Mouse (Mus musculus): ENCODE data around the gene Ndufs2. TPM values are rescaled to one million over a fixed set of nuclear protein-coding genes. Genes with fewer than 3 reads are reported as not detected.
"Not testable (repeated sequence)": the region's sequence is repeated elsewhere in the genome, so short reads cannot be mapped to it uniquely, and the experiment has no call there.

Gene Ndufs2
- polyA plus RNA-seq, 1 experiment from 2014 or later, result 390 TPM

GRCm38 (mm10) chr1:171245353-171245752 is 5.8 kb downstream of the Ndufs2 start:
- no peaks in the 10 kb centered on the region for H3K27me3 ChIP-seq (ENCODE audit: insufficient read depth, poor library complexity, severe bottlenecking)
- WGBS, result 86% methylated on average over 8 of the region's 8 CpGs
- no peak overlapping the region for H3K27ac ChIP-seq
- H3K4me3 ChIP-seq, result no peak overlapping the region
- H3K9me3 ChIP-seq, result no peaks in the 10 kb centered on the region
- no peak for DNase-seq (ENCODE audit: low spot score)
- peaks cover 42% of the 10 kb centered on the region for H3K4me1 ChIP-seq
- H3K36me3 ChIP-seq, result peaks cover 51% of the 10 kb centered on the region

DNA sequence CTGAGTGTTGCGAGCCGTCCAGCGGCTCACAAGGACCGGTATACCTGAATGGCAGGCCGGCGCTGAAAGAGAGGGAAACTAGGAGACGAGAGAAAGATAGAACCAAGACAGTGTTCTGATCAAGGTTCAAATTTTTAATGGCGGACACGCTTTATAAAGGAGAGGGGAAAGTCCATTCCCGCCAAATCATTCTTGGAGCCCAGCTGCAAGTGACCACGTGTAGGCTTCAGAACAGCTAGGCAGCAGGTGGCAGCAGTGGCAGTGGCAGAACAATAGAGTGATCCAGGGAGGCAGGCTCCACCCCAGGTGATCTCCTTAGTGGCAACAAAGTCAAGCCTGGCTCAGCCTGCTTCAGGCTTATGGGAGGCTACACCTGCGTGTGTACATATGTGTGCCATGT is 9.2 kb downstream of the Ndufs2 start:
- not testable (repeated sequence) for H3K9me3 ChIP-seq; H3K27ac ChIP-seq; H3K27me3 ChIP-seq (ENCODE audit: insufficient read depth, poor library complexity, severe bottlenecking); H3K4me3 ChIP-seq; DNase-seq (ENCODE audit: low spot score)
- H3K4me1 ChIP-seq, result peaks cover 15% of the 10 kb centered on the region
- peaks cover 85% of the 10 kb centered on the region for H3K36me3 ChIP-seq
- WGBS, result 85% methylated on average over 12 of the region's 12 CpGs

DNA sequence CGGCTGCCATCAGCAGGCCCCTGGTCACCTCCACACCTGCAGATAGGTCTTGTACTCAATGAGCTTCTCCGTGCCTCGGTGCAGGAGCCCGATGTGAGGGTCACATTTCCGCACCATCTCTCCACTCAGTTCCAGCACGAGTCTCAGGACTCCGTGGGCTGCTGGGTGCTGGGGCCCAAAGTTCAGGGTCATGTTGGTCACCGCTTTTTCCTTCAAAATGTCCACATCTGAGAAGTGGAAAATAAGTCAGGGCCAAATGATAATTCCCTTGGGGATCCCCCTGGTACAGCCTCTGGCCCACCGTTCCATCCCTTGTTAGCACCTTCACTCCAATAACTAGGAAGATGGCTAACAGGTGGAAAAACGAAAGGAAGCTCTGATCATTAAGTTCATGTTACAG is 10.3 kb downstream of the Ndufs2 start:
- Histone ChIP-seq H3K4me3 (no peak overlapping the region), H3K36me3 (peaks cover 95% of the 10 kb centered on the region), H3K27ac (no peak overlapping the region), H3K9me3 (no peaks in the 10 kb centered on the region), H3K27me3 (ENCODE audit: insufficient read depth, poor library complexity, severe bottlenecking) (no peaks in the 10 kb centered on the region), H3K4me1 (peaks cover 14% of the 10 kb centered on the region)
- WGBS, result 89% methylated on average over 10 of the region's 10 CpGs
- DNase-seq (ENCODE audit: low spot score), result no peak

GRCm38 (mm10) chr1:171239992-171240744 is 11.0 kb downstream of the Ndufs2 start:
- H3K9me3 ChIP-seq, result no peaks in the 10 kb centered on the region
- no peak for DNase-seq (ENCODE audit: low spot score)
- WGBS, result 79% methylated on average over 15 of the region's 15 CpGs
- H3K4me3 ChIP-seq, result no peak overlapping the region
- H3K36me3 ChIP-seq, result peaks cover 96% of the 10 kb centered on the region
- no peak overlapping the region for H3K27ac ChIP-seq
- no peaks in the 10 kb centered on the region for H3K27me3 ChIP-seq (ENCODE audit: insufficient read depth, poor library complexity, severe bottlenecking)
- H3K4me1 ChIP-seq, result 0 out of 2 replicates have a peak, but pooled peaks cover 9% of the 10 kb centered on the region

GRCm38 (mm10) chr1:171238463-171238862 is 12.7 kb downstream of the Ndufs2 start:
- peaks cover 18% of the 10 kb centered on the region for H3K4me1 ChIP-seq
- H3K36me3 ChIP-seq, result peaks cover 98% of the 10 kb centered on the region

GRCm38 (mm10) chr1:171237438-171237837 is 13.8 kb downstream of the Ndufs2 start:
- H3K4me3 ChIP-seq, result no peak overlapping the region
- 67% methylated on average over 6 of the region's 6 CpGs for WGBS
- no peaks in the 10 kb centered on the region for H3K27me3 ChIP-seq (ENCODE audit: insufficient read depth, poor library complexity, severe bottlenecking)
- no peaks in the 10 kb centered on the region for H3K9me3 ChIP-seq
- peaks cover 26% of the 10 kb centered on the region for H3K4me1 ChIP-seq
- H3K27ac ChIP-seq, result no peak overlapping the region
- no peak for DNase-seq (ENCODE audit: low spot score)
- H3K36me3 ChIP-seq, result peaks cover 87% of the 10 kb centered on the region

More at GRCm38 (mm10) chr1:171238463-171238862, 12.7 kb downstream of the Ndufs2 start:
- no peak for DNase-seq (ENCODE audit: low spot score)
- Histone ChIP-seq H3K9me3 (no peaks in the 10 kb centered on the region), H3K4me3 (no peak overlapping the region), H3K27me3 (ENCODE audit: insufficient read depth, poor library complexity, severe bottlenecking) (no peaks in the 10 kb centered on the region), H3K27ac (no peak overlapping the region)
- 73% methylated on average over 14 of the region's 14 CpGs for WGBS

GRCm38 (mm10) chr1:171235791-171236190 is 15.4 kb downstream of the Ndufs2 start:
- Histone ChIP-seq H3K9me3 (no peaks in the 10 kb centered on the region), H3K36me3 (peaks cover 71% of the 10 kb centered on the region), H3K4me1 (peaks cover 26% of the 10 kb centered on the region), H3K4me3 (no peak overlapping the region), H3K27ac (no peak overlapping the region), H3K27me3 (ENCODE audit: insufficient read depth, poor library complexity, severe bottlenecking) (no peaks in the 10 kb centered on the region)
- 75% methylated on average over 4 of the region's 4 CpGs for WGBS
- DNase-seq (ENCODE audit: low spot score), result no peak

DNA sequence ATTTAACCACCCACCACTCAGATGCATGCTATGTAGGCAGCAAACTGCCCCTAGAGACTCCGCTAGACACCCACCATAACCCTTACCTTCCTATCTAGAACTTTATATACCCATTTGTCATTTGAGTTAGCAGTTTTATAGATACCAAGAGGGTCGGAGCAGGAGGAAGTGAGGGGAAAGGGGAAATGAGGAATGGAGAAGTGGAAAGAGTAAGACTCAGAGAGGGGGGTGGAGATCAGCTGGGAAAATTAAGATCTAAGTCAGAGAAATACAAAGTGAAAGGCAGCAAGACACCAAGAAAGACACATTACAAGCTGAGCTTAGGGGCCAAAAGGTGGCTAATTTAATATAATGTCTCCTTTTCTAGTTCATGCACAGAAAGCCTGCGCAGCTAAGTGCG is 16.6 kb downstream of the Ndufs2 start:
- Histone ChIP-seq H3K4me3 (no peak overlapping the region), H3K9me3 (no peaks in the 10 kb centered on the region), H3K27ac (no peak overlapping the region), H3K4me1 (peaks cover 33% of the 10 kb centered on the region), H3K27me3 (ENCODE audit: insufficient read depth, poor library complexity, severe bottlenecking) (no peaks in the 10 kb centered on the region), H3K36me3 (peaks cover 59% of the 10 kb centered on the region)
- DNase-seq (ENCODE audit: low spot score), result no peak
- WGBS, result 92% methylated on average over 4 of the region's 4 CpGs

DNA sequence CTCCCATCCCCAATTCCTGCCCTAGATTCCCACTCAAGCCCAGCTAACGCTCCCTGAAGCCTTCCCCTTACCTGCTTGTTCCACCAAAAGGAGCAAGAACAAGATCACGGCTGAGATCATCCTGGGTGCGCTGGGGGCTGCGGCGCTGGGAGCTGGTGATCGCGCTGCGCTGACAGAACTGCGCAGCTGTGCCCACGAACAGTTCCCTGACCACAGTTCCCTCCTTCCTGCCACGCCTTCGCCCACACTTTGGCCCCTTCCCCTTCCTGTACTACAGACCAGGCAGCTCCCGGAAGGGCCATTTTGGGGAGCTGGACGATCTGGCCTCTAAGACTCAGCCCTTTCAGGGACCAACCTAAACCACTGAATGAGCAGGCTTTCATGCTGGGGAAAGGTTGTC is 17.1 kb downstream of the Ndufs2 start, which contains the start of gene Fcer1g:
Fcer1g (minus strand) TSS at position 240 of the 400 bp plus-strand sequence.
- Histone ChIP-seq H3K27me3 (ENCODE audit: insufficient read depth, poor library complexity, severe bottlenecking) (no peaks in the 10 kb centered on the region), H3K4me1 (peaks cover 33% of the 10 kb centered on the region), H3K36me3 (peaks cover 55% of the 10 kb centered on the region), H3K9me3 (no peaks in the 10 kb centered on the region), H3K4me3 (no peak within 1 kb of the TSS), H3K27ac (peak within 1 kb of the TSS; percentile 6; the same call in 1 of the 2 replicates)
- 88% methylated on average over 14 of the region's 14 CpGs for WGBS
- DNase-seq (ENCODE audit: low spot score), result no peak

GRCm38 (mm10) chr1:171232800-171233730 is 18.1 kb downstream of the Ndufs2 start:
- H3K27me3 ChIP-seq (ENCODE audit: insufficient read depth, poor library complexity, severe bottlenecking), result no peaks in the 10 kb centered on the region
- H3K9me3 ChIP-seq, result no peaks in the 10 kb centered on the region
- H3K4me1 ChIP-seq, result peaks cover 33% of the 10 kb centered on the region
- no peak for DNase-seq (ENCODE audit: low spot score)
- peak overlapping the region; percentile 6; the same call in 1 of the 2 replicates for H3K27ac ChIP-seq
- no peak overlapping the region for H3K4me3 ChIP-seq
- 58% methylated on average over 12 of the region's 12 CpGs for WGBS
- H3K36me3 ChIP-seq, result peaks cover 44% of the 10 kb centered on the region

DNA sequence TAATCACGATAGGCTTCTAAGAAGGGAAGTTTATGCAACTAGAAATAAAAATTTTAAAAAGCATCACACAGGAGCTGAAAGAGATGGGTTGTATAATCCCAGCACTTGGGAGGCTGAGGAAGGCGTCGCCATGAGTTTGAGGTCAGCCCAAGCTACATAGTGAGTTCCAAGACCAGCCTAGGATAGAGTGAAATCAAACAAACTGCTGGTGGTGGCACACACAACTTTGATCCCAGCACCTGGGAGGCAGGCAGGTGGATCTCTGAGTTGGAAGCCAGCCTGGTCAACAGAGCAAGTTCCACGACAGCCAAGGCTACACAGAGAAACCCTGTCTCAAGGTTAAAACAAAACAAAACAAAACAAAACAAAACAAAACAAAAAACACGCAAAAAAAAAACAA is 18.8 kb downstream of the Ndufs2 start:
- peaks cover 33% of the 10 kb centered on the region for H3K4me1 ChIP-seq
- WGBS, result 83% methylated on average over 5 of the region's 5 CpGs
- H3K27ac ChIP-seq, result no peak overlapping the region
- no peak overlapping the region for H3K4me3 ChIP-seq
- no peaks in the 10 kb centered on the region for H3K9me3 ChIP-seq
- no peaks in the 10 kb centered on the region for H3K27me3 ChIP-seq (ENCODE audit: insufficient read depth, poor library complexity, severe bottlenecking)
- no peak for DNase-seq (ENCODE audit: low spot score)
- peaks cover 37% of the 10 kb centered on the region for H3K36me3 ChIP-seq

GRCm38 (mm10) chr1:171231844-171232243 is 19.3 kb downstream of the Ndufs2 start:
- no peak for DNase-seq (ENCODE audit: low spot score)
- no peak overlapping the region for H3K4me3 ChIP-seq
- no peak overlapping the region for H3K27ac ChIP-seq
- H3K9me3 ChIP-seq, result no peaks in the 10 kb centered on the region
- peaks cover 30% of the 10 kb centered on the region for H3K4me1 ChIP-seq
- 71% methylated on average over 4 of the region's 4 CpGs for WGBS
- H3K27me3 ChIP-seq (ENCODE audit: insufficient read depth, poor library complexity, severe bottlenecking), result no peaks in the 10 kb centered on the region
- peaks cover 32% of the 10 kb centered on the region for H3K36me3 ChIP-seq

- H3K27me3 ChIP-seq (ENCODE audit: insufficient read depth, poor library complexity, severe bottlenecking), result no peaks in the 10 kb centered on the region
- 78% methylated on average over 3 of the region's 3 CpGs for WGBS
- H3K36me3 ChIP-seq, result peaks cover 16% of the 10 kb centered on the region
- H3K27ac ChIP-seq, result peak overlapping the region; percentile 16; the same call in 1 of the 2 replicates
- no peak overlapping the region for H3K4me3 ChIP-seq
- peaks cover 25% of the 10 kb centered on the region for H3K4me1 ChIP-seq
- DNase-seq (ENCODE audit: low spot score), result no peak
- H3K9me3 ChIP-seq, result no peaks in the 10 kb centered on the region
These were observed 21.0 kb downstream of the Ndufs2 start for GRCm38 (mm10) chr1:171230215-171230614.

All from heart, embryonic 10.5 days (tissue).